Comparison of ENCODE assay signal across 8 mouse cellular contexts in the genomic region with DNA sequence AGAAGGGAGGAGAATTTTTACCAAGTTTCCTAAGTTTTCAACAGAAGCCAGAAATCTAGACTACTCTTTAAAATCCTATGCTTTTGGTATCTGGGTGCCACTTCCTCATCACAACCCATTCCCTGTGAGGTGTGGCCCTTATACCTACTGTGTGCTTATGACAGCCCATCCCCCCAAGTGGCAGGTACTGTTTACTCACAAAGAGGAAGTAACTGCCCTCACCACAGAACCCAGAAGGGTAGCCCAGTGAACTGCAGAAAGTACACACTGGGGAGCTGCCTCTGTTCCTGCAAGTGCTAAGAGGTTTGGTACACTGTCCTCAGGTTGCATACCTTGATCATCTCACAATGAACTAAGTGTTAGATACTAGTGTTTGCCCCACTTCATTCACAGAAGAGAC. TPM values are rescaled to one million over a fixed set of nuclear protein-coding genes. Genes with fewer than 3 reads are reported as not detected.
DNase-seq lines count a peak whose midpoint lies in the region; ATAC-seq lines count a peak whose summit lies in the region.

No protein-coding gene starts in this region.

- ATAC-seq in kidney, embryonic 15.5 days (replicated peaks; ENCODE audit: low FRiP score): no peak
- no peak for ATAC-seq in embryonic facial prominence, embryonic 12.5 days (ENCODE audit: insufficient number of reproducible peaks, insufficient read depth, low FRiP score, low TSS enrichment)
- ATAC-seq in liver, embryonic 13.5 days (ENCODE audit: low read depth): no peak
- ATAC-seq in erythroid progenitor cell, adult 5-6 weeks (replicated peaks; ENCODE audit: low FRiP score, poor library complexity, severe bottlenecking): no peak

- no peaks in the 10 kb centered on the region for H3K27me3 ChIP-seq in kidney, embryonic 15.5 days
- no peaks in the 10 kb centered on the region for H3K27me3 ChIP-seq in embryonic facial prominence, embryonic 12.5 days
- H3K27me3 ChIP-seq in liver, embryonic 13.5 days: no peaks in the 10 kb centered on the region

- H3K4me3 ChIP-seq in kidney, embryonic 15.5 days (replicated peaks): peak overlapping the region; percentile 75
- no peak overlapping the region for H3K4me3 ChIP-seq in embryonic facial prominence, embryonic 12.5 days
- peak overlapping the region; percentile 93 for H3K4me3 ChIP-seq in liver, embryonic 13.5 days (replicated peaks)

- no peak overlapping the region for H3K27ac ChIP-seq in kidney, embryonic 15.5 days
- H3K27ac ChIP-seq in embryonic facial prominence, embryonic 12.5 days: no peak overlapping the region
- H3K27ac ChIP-seq in liver, embryonic 13.5 days: peak overlapping the region; percentile 95

- peak overlapping the region; percentile 90 for H3K4me2 ChIP-seq in kidney, embryonic 15.5 days
- peak overlapping the region; percentile 88; the same call in 1 of the 2 replicates for H3K4me2 ChIP-seq in embryonic facial prominence, embryonic 12.5 days (replicated peaks)
- H3K4me2 ChIP-seq in liver, embryonic 13.5 days: peak overlapping the region; percentile 96

- DNase-seq in kidney, postnatal 10 days: no peak
- no peak for DNase-seq in liver, embryonic 13.5 days
- DNase-seq in spleen, postnatal 10 days (ENCODE audit: low spot score in 2 of 2): peak; percentile 17 to 68
- no peak for DNase-seq in layer of hippocampus, adult 8-10 months (ENCODE audit: low spot score in 2 of 2)
- DNase-seq in frontal cortex, postnatal 36 days (ENCODE audit: low spot score in 2 of 2): no peak

- H3K4me1 ChIP-seq in kidney, embryonic 15.5 days: peaks cover 40% of the 10 kb centered on the region
- H3K4me1 ChIP-seq in embryonic facial prominence, embryonic 12.5 days: peaks cover 24% of the 10 kb centered on the region
- H3K4me1 ChIP-seq in liver, embryonic 13.5 days (replicated peaks): peaks cover 65% of the 10 kb centered on the region

- H3K9me3 ChIP-seq in kidney, embryonic 15.5 days (replicated peaks): no peaks in the 10 kb centered on the region
- H3K9me3 ChIP-seq in embryonic facial prominence, embryonic 12.5 days: no peaks in the 10 kb centered on the region
- no peaks in the 10 kb centered on the region for H3K9me3 ChIP-seq in liver, embryonic 13.5 days (replicated peaks)

- no peaks in the 10 kb centered on the region for H3K36me3 ChIP-seq in kidney, embryonic 15.5 days
- no peaks in the 10 kb centered on the region for H3K36me3 ChIP-seq in embryonic facial prominence, embryonic 12.5 days
- H3K36me3 ChIP-seq in liver, embryonic 13.5 days: peaks cover 4% of the 10 kb centered on the region

- no peak overlapping the region for H3K9ac ChIP-seq in kidney, embryonic 15.5 days
- H3K9ac ChIP-seq in embryonic facial prominence, embryonic 12.5 days: peak overlapping the region; percentile 90; the same call in 1 of the 2 replicates
- H3K9ac ChIP-seq in liver, embryonic 13.5 days: peak overlapping the region; percentile 97

RNA-seq across cellular contexts. Expression of a gene that starts 2.0 kb away (rescaled TPM):
- polyA plus RNA-seq in kidney, embryonic 15.5 days (2015; fragmentation: Nextera tagmentation; extraction: Ambion mirVana): 78.5 and 83.8 TPM in 2 replicates
- 58.0 and 65.3 TPM in 2 replicates for polyA plus RNA-seq in embryonic facial prominence, embryonic 12.5 days (2016; fragmentation: Nextera tagmentation; extraction: Ambion mirVana)
- 23.8 and 24.5 TPM in 2 replicates for polyA plus RNA-seq in liver, embryonic 13.5 days (2015; fragmentation: Nextera tagmentation; extraction: Ambion mirVana)
- total RNA-seq in erythroid progenitor cell, adult 5-6 weeks (2015; ENCODE audit: low replicate concordance): 80.9 and 107 TPM in 2 replicates
- total RNA-seq in erythroid progenitor cell, adult 5-6 weeks (2017; ENCODE audit: low replicate concordance): 17.1 and 62.3 TPM in 2 replicates
- total RNA-seq in layer of hippocampus, adult 8-10 months (2022): 100 to 1,000 TPM; 130 to 151 (median 140) TPM

RNA-seq across cellular contexts. Expression of a gene that starts 9.5 kb away (rescaled TPM):
- polyA plus RNA-seq in kidney, embryonic 15.5 days (2015; fragmentation: Nextera tagmentation; extraction: Ambion mirVana): 5.4 TPM in 2 replicates
- 0.05 and 0.06 TPM in 2 replicates for polyA plus RNA-seq in embryonic facial prominence, embryonic 12.5 days (2016; fragmentation: Nextera tagmentation; extraction: Ambion mirVana)
- polyA plus RNA-seq in liver, embryonic 13.5 days (2015; fragmentation: Nextera tagmentation; extraction: Ambion mirVana): 7.8 and 10.5 TPM in 2 replicates
- not detected in 2 replicates for total RNA-seq in erythroid progenitor cell, adult 5-6 weeks (2015; ENCODE audit: low replicate concordance)
- not detected in 2 replicates for total RNA-seq in erythroid progenitor cell, adult 5-6 weeks (2017; ENCODE audit: low replicate concordance)
- under 1 TPM; 0.27 to 0.54 (median 0.37) TPM for total RNA-seq in layer of hippocampus, adult 8-10 months (2022)

RNA-seq across cellular contexts. Expression of a gene that starts 57.9 kb away (rescaled TPM):
- polyA plus RNA-seq in kidney, embryonic 15.5 days (2015; fragmentation: Nextera tagmentation; extraction: Ambion mirVana): 0.14 and 0.27 TPM in 2 replicates
- polyA plus RNA-seq in embryonic facial prominence, embryonic 12.5 days (2016; fragmentation: Nextera tagmentation; extraction: Ambion mirVana): 2.1 and 4.2 TPM in 2 replicates
- polyA plus RNA-seq in liver, embryonic 13.5 days (2015; fragmentation: Nextera tagmentation; extraction: Ambion mirVana): 0.02 and 0.05 TPM in 2 replicates
- total RNA-seq in erythroid progenitor cell, adult 5-6 weeks (2015; ENCODE audit: low replicate concordance): not detected in 2 replicates
- not detected in 2 replicates for total RNA-seq in erythroid progenitor cell, adult 5-6 weeks (2017; ENCODE audit: low replicate concordance)
- total RNA-seq in layer of hippocampus, adult 8-10 months (2022): 100 to 1,000 TPM; 123 to 141 (median 132) TPM

Comparison
In these comparisons a context has a peak if more than half of its experiments do, and no peak if none do; other contexts are left out.
1. DNase-seq: peak in spleen, postnatal 10 days (2 of 2); none in kidney, postnatal 10 days (single experiment), liver, embryonic 13.5 days (single experiment), layer of hippocampus, adult 8-10 months (0 of 2) and frontal cortex, postnatal 36 days (0 of 2).
2. Peak in every context shown above with its lines, with median percentiles within 50 percentile points of each other: H3K4me2 ChIP-seq.